Mouse (Mus musculus) liver (tissue): ENCODE measurements around the gene Patl1.
A peak's percentile ranks its signal among the peaks of the same experiment; 100 is the strongest.
"Not testable (repeated sequence)": the region's sequence is repeated elsewhere in the genome, so short reads cannot be mapped to it uniquely, and the experiment has no call there.

ENCODE experiments used
- DNase-seq: peaks from one replicate; pipeline ENCODE4 v3.0.0-alpha.2; 2020; ENCODE audit warnings: mixed read lengths

Gene Patl1

DNA sequence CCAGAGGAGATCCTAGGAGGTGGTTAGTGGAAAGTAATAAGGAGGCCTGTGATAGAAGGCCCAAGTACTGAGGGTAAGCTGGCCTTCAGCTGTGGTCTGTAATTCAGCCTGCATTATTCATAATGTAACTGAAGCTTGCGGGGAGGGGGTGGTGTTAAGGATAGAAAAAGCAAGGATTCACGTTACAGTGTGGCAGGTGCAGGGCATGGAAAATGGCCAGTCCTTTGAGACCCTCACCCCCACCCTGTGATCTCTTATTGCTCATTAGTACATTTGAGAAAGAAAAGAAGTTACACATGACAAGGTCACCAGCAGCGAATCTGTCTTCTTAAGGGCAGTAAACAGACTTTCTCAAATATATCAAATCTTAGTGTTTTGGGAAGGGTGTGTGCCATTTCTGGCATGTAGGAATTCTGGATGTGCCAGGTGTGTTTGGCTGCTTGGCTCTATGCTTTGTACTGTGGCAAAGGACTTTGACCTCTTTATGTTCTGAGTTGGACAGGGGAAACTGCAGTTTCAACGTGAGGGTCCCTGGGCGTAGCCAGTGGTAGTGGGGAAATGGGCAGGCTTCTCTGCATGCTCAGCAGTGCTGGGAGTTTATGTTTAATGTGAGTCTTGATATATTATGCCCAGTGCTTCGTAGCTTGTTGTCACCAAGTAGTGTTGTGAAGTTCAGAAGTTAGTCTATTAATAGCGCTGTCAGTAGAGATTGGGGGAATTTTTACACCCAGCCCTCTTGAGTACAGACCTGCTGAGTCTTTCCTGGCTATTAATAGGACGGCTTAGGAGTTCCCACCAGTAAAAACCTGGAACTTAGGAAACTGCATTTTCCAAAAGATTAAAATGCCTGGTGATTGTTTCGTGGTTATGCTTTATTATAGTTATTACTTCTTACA lies 57.2 kb downstream of the Patl1 start:
- DNase-seq, result no peak

DNA sequence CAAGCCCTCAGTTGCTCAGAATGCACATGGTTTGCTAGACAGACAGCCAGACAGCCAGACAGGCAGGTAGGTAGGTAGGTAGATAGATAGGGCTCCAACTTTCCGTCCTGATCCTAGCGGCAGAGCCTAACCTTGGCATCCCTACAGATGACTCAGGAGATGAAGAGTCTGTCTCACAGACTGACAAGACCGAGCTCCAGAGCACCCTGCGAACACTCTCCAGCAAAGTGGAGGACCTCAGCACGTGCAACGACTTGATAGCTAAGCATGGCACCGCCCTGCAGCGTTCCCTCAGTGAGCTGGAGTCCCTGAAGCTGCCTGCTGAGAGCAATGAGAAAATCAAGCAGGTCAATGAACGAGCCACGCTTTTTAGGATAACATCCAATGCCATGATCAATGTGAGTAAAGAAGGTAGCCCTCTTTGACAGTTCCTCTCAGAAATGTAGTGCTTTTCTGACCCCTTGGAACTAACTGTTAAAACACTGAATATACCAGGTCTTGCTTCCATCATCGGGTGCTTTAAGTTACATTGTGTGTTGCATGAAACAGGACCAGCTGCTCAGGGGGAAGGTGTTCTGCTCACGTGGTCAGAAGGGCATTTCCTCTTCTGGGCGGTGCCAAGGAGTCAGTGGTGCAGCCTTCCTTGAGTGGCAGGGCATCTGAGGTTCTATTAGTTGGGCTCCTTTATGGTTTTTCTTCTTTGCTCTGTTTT lies 61.5 kb downstream of the Patl1 start:
- peak; percentile 53 for DNase-seq

DNA sequence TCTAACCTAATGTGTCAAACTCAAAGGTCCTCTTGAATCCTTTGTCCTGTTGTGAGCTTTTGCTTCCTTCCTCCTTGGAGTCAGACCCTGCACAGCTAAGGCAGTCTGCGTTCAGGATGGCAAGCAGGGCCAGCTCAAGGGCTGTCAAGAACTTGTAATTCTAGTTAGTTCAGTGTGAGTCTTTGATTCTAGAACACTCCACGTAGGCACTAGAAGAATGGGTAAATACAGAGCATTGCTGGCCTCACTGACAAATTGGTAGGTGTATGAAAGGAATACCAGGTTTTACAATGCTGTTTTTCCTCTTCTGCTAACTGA lies 62.0 kb downstream of the Patl1 start:
- DNase-seq, result no peak

DNA sequence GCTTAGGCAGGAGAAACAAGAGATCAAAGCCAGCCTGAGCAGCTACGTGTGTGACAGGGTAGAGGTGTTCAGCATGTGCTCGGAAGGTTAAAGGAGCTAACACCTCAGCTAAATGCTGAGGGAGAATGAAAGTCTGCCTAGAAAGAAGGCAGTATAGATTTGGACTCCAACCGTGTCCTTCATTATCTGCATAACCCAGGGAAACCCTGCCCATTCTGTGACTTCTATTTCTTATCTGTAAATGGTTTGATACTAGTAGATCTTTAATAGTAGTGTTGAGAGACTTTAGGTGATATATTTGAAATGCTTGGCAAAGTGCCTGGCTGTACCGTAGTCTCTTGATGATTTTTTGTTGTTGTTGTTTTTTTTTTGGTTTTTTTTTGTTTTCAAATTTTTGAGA lies 63.5 kb downstream of the Patl1 start:
- DNase-seq, result no peak

DNA sequence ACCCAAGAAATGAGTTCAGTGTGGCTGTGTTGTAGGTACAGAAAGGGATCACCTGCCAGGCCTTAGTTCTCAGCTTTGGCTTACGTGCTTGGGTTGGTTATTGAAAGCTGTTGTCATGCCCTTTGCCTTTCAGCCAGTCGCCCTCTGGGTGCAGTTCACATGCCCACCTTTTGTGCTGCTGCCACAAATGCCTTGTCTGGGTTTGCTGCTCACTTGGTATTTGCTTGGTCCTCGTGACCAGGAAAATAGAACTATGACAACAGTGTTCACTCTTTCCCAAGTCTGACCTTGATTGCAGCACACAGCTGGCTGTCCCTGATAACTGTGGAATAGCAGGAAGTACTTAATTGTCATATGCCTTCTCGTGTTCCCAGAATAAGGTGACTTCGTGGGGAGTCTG lies 65.2 kb downstream of the Patl1 start:
- no peak for DNase-seq

DNA sequence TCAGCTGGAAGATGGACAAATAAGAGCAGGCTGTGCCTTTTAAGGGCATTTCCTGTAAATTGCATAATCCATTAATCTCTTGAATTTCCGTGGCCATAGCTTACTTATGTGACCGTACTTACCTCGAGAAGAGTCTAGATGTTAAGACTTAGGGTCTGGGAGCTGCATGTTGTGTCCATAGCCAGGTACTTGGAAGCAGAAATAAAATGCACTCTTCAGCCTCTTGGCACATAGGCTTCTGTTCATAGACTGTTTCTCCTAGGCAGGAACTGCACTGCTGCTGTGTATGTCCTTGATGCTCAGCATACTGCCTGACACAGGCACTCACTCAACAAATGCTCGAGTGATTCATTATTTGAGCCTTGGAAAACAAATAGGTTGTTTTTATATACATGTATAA lies 68.3 kb downstream of the Patl1 start:
- no peak for DNase-seq

DNA sequence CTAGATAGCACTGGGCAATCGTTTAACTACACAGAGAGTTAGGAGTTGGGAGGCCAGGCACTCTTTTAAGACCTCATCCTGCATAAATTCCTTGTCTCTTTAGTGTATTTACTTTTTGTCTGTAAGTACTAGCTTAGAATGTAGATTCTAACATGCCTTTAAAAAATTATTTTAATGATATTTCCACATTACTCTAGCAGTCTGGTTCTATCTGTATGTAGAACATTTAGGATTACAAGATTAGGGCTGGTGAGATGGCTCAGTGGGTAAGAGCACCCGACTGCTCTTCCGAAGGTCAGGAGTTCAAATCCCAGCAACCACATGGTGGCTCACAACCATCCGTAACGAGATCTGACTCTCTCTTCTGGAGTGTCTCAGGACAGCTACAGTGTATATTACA lies 72.4 kb downstream of the Patl1 start:
- not testable (repeated sequence) for DNase-seq

DNA sequence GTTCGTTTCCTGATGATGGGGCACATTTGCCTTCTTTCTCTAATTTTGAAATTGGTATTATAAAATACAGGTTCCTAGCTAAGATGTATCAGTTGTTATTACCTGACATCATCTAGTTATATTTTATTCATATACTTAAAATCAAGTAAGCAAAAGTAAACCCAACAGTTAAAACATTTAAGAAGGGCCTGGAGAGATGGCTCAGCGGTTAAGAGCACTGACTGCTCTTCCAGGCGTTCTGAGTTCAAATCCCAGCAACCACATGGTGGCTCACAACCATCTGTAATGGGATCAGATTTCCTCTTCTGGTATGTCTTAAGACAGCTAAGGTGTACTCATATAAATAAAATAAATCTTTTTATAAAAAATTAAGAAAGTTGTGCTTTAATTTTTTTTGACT lies 75.6 kb downstream of the Patl1 start:
- no peak for DNase-seq

DNA sequence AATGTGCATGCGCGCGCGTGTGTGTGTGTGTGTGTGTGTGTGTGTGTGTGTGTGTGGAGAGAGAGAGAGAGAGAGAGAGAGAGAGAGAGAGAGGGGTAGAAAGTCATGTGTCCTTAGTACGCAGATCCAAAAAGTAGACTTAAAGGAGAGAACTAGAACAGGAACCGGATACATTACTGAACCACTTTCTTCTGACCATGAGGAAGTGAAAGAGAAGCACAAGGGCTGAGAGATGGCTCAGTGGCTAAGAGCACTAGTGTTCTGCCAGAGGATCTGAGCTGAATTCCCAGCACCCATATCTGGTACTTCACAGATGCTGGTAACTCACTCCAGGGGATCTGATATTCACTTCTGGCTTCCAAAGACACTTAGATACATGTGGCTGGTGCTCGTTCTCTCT lies 77.1 kb downstream of the Patl1 start:
- no peak for DNase-seq

DNA sequence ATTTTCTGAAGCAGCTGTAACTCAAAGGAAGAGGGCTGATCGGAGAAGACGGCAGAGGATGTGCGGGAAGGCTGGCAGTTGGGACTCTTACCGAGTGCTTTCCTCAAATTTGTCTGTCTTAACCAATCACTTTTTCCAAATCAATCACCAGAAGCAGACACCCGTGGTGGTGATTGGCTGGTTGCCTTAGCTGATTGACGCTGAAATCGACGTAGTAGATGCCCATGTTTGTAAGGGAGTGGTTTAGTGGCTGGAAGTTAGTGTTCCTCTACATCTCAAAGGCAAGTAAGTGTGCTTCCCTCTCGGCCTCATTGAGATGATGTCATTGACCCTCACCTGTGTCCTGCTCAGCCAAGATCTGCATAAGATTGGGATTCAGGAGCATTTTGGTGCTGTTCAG lies 79.8 kb downstream of the Patl1 start:
- no peak for DNase-seq

DNA sequence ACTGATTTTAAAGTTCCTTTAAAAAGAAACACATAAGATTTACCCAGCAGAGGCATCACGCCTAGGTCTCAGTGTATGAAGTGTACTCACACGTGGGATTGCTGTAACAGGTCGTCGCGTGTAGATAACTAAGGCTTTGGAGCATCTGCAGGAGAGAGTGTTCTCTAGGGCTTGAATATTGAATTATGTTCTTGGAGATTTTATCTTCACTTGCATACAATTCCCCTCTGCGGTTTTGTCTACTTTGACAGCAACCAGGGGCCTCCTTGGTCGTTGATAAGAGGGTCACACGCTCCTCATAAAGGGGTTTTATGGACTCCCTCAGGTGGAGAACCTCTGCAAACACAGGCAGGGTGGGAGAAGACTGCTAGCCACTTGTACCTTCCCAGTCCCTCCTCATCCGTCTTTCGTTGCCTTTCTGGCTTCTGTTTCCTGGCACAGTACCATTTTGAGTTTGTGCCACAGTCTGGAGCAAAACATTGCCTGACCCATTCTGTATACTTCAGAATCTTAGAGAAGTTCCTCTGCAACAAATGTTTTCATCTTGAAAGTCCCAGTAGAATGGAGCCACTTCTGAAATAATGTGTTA lies 80.3 kb downstream of the Patl1 start:
- DNase-seq, result no peak
